Comparison of ENCODE assay signal across 9 mouse cellular contexts in genomic region chr12:108338572-108339190, GRCm38 (mm10). TPM values are rescaled to one million over a fixed set of nuclear protein-coding genes. Genes with fewer than 3 reads are reported as not detected.
DNase-seq lines count a peak whose midpoint lies in the region; ATAC-seq and TF ChIP-seq lines count a peak whose summit lies in the region.
"Had no signal": no experiment of that assay in that cellular context is flagged by ENCODE, and none has a peak within 500 bp of the region (broad histone marks: within the 10 kb centered on the region; RNA-seq: fewer than 3 reads in every experiment).

No protein-coding gene starts in this region.

- H3K27ac ChIP-seq in lung, embryonic 14.5 days (ENCODE audit: low read depth), result no peak overlapping the region

- peak; percentile 31 for DNase-seq in adrenal gland, adult 2 months
- DNase-seq in adrenal gland, postnatal 4 days (ENCODE audit: low spot score in 2 of 2), result no peak
- DNase-seq in cerebellum, adult 9-10 months, result peak; percentile 67
- peak; percentile 44 for DNase-seq in hindlimb bud, embryonic 11.5 days (ENCODE audit: extremely low spot score, low read depth, low spot score)
- peak; percentile 73 for DNase-seq in lung, embryonic 14.5 days
- peak; percentile 25 for DNase-seq in thymus, postnatal 25 days

- ATAC-seq in megakaryocyte, adult 5-6 weeks (ENCODE audit: poor library complexity, severe bottlenecking), result no peak
- ATAC-seq in lung, embryonic 14.5 days (ENCODE audit: insufficient read depth), result no peak

- H3K9ac ChIP-seq in lung, embryonic 14.5 days, result no peak overlapping the region

- H3K36me3 ChIP-seq in megakaryocyte, embryonic 14.5 days (replicated peaks; ENCODE audit: low read length), result no peaks in the 10 kb centered on the region
- no peaks in the 10 kb centered on the region for H3K36me3 ChIP-seq in lung, embryonic 14.5 days (ENCODE audit: insufficient read depth)

- H3K9me3 ChIP-seq in megakaryocyte, embryonic 14.5 days, result 0 out of 2 replicates have a peak, but pooled peaks cover 3% of the 10 kb centered on the region
- H3K9me3 ChIP-seq in lung, embryonic 14.5 days (ENCODE audit: low read depth, low read length), result no peaks in the 10 kb centered on the region

- H3K4me2 ChIP-seq in lung, embryonic 14.5 days, result no peak overlapping the region

- peaks cover 86% of the 10 kb centered on the region for H3K27me3 ChIP-seq in megakaryocyte, embryonic 14.5 days (replicated peaks)
- peaks cover 8% of the 10 kb centered on the region; the same call in 1 of the 2 replicates for H3K27me3 ChIP-seq in lung, embryonic 14.5 days (ENCODE audit: insufficient read depth, low read length)

- H3K4me1 ChIP-seq in megakaryocyte, embryonic 14.5 days, result peaks cover 18% of the 10 kb centered on the region
- no peaks in the 10 kb centered on the region; the same call in 1 of the 2 replicates for H3K4me1 ChIP-seq in lung, embryonic 14.5 days (ENCODE audit: insufficient read depth)

- peak; percentile 87 for TF ChIP-seq CTCF in lung, embryonic 14.5 days (IDR thresholded peaks at IDR 0.05; ENCODE audit: low read depth)

- peak overlapping the region; percentile 42 for H3K4me3 ChIP-seq in megakaryocyte, embryonic 14.5 days (replicated peaks)
- H3K4me3 ChIP-seq in lung, embryonic 14.5 days (ENCODE audit: low read depth, low read length), result no peak overlapping the region

- 14% methylated on average over 14 of the region's 14 CpGs for WGBS in lung, embryonic 14.5 days

RNA-seq across cellular contexts. Expression of gene Cyp46a1, which starts 4.5 kb away (rescaled TPM):
- 1 to 10 TPM; 1.0 to 1.6 TPM for total RNA-seq in adrenal gland, adult 2 months (2021)
- polyA plus RNA-seq in adrenal gland, adult 2 months (2012; rRNA removed), result 7.5 and 9.0 TPM in 2 replicates
- total RNA-seq in adrenal gland, postnatal 4 days (2021), result 1 to 10 TPM; 4.9 to 7.1 TPM
- polyA plus RNA-seq in megakaryocyte, embryonic 14.5 days (2012; ENCODE audit: insufficient read depth, low replicate concordance), result 0.34 TPM in 1 of 2 replicates, not detected in the other
- not detected in 2 replicates for total RNA-seq in megakaryocyte, adult 5-6 weeks (2015)
- total RNA-seq in megakaryocyte, adult 5-6 weeks (2017), result not detected in 2 replicates
- polyA plus RNA-seq in lung, embryonic 14.5 days (2014; fragmentation: Nextera tagmentation; extraction: Ambion mirVana), result 3.9 and 4.4 TPM in 2 replicates
- total RNA-seq: MEL had no signal

RNA-seq across cellular contexts. Expression of gene Eml1, which starts 32.1 kb away (rescaled TPM):
- total RNA-seq in adrenal gland, adult 2 months (2021), result 10 to 100 TPM; 17.5 to 29.6 TPM
- polyA plus RNA-seq in adrenal gland, adult 2 months (2012; rRNA removed), result 13.3 and 13.5 TPM in 2 replicates
- 10 to 100 TPM; 33.6 to 34.6 TPM for total RNA-seq in adrenal gland, postnatal 4 days (2021)
- not detected in 2 replicates for polyA plus RNA-seq in megakaryocyte, embryonic 14.5 days (2012; ENCODE audit: insufficient read depth, low replicate concordance)
- total RNA-seq in megakaryocyte, adult 5-6 weeks (2015), result 0.60 TPM in 1 of 2 replicates, not detected in the other
- total RNA-seq in megakaryocyte, adult 5-6 weeks (2017), result not detected in 2 replicates
- 105 and 109 TPM in 2 replicates for polyA plus RNA-seq in lung, embryonic 14.5 days (2014; fragmentation: Nextera tagmentation; extraction: Ambion mirVana)
- total RNA-seq: MEL had no signal

RNA-seq across cellular contexts. Expression of gene Hhipl1, which starts 32.6 kb away (rescaled TPM):
- total RNA-seq in adrenal gland, adult 2 months (2021), result under 1 TPM; 0.69 to 0.76 TPM
- 0.85 and 1.4 TPM in 2 replicates for polyA plus RNA-seq in adrenal gland, adult 2 months (2012; rRNA removed)
- total RNA-seq in adrenal gland, postnatal 4 days (2021), result 1 to 10 TPM; 1.1 to 1.3 TPM
- polyA plus RNA-seq in megakaryocyte, embryonic 14.5 days (2012; ENCODE audit: insufficient read depth, low replicate concordance), result not detected in 2 replicates
- total RNA-seq in megakaryocyte, adult 5-6 weeks (2015), result not detected in 2 replicates
- not detected in 2 replicates for total RNA-seq in megakaryocyte, adult 5-6 weeks (2017)
- polyA plus RNA-seq in lung, embryonic 14.5 days (2014; fragmentation: Nextera tagmentation; extraction: Ambion mirVana), result 0.76 and 0.82 TPM in 2 replicates
- total RNA-seq: MEL had no signal

Comparison
In these comparisons a context has a peak if more than half of its experiments do, and no peak if none do; other contexts are left out.
1. DNase-seq: peak in adrenal gland, adult 2 months (single experiment), cerebellum, adult 9-10 months (single experiment), hindlimb bud, embryonic 11.5 days (single experiment), lung, embryonic 14.5 days (single experiment) and thymus, postnatal 25 days (single experiment); none in adrenal gland, postnatal 4 days (0 of 2).
2. RNA of gene Eml1, which starts 32.1 kb away (total RNA-seq): 33.6 to 34.6 TPM in adrenal gland, postnatal 4 days and 17.5 to 29.6 TPM in adrenal gland, adult 2 months; 0.60 TPM in megakaryocyte, adult 5-6 weeks; every median in the first group is over 10 times any median in the second.